Mouse (Mus musculus) kidney, adult 18-20 months (tissue): ENCODE measurements around the gene Fbh1.
A peak's percentile ranks its signal among the peaks of the same experiment; 100 is the strongest.

Source experiments
- DNase-seq: peaks from one replicate; pipeline ENCODE4 v3.0.0; 2021

The Fbh1 gene

DNA sequence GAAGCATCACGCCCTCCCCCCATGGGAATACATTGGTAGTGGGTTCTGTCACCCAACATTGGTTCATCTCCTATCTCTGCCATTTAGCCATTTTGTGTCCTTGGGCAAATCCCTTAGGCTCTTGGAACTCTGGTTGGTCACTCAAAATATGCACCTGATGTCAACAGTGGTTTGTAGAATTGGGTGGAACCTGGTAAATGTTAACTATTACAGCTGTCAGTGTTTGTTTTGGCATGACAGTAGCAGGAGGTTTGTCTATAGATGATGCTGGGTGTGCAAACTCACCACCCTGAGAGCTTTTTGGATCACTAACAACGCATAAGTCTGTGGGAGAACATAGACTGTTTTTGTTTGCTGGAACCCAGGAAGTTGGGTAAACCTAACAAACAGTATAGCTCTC, 58.8 kb downstream of the Fbh1 start:
- DNase-seq = no peak

- no peak for DNase-seq
These were observed 62.8 kb downstream of the Fbh1 start for GRCm38 (mm10) chr2:11714535-11714934.

- no peak for DNase-seq
These were observed 64.4 kb downstream of the Fbh1 start for GRCm38 (mm10) chr2:11713021-11713420.

GRCm38 (mm10) chr2:11712483-11712990, 64.8 kb downstream of the Fbh1 start:
- no peak for DNase-seq

- DNase-seq = peak; percentile 47
These were observed 67.3 kb downstream of the Fbh1 start for GRCm38 (mm10) chr2:11710101-11710500.

DNA sequence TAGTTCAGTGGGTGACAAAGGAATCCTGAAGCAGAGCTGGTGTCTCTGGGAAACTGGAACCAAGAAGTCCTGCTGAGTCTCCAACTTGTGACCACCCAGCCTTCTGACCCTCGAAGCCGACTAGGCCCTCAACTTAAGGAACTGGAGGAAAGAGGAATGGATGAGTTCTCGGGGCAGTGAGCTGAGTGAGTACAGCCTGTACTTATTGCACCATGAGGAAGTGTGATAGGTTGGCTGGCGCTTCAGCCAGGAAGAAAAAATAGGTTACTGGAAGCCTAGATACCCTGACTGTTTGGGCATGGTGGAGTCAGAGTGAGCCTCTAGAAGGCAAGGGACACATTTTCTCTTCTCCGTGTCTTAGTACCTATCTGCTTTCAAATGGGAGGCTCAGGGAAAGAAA, 68.8 kb downstream of the Fbh1 start:
- no peak for DNase-seq

DNA sequence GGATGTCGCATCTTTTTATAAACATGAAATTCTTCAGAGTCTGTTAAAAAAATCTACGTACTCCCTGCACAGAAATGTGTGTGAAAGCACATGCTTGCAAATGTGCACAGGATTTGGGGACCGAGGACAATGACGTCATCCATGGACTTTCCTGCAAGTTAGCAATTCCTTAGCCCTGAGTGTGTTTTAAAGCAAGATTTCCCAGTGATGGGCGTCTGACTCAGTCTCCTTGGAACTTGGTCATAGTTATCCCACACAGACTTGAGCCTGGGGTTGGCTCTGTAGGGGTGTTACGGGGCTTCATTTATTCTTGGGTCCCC, 70.7 kb downstream of the Fbh1 start:
- no peak for DNase-seq

GRCm38 (mm10) chr2:11706030-11706745, 71.2 kb downstream of the Fbh1 start:
- DNase-seq = no peak

GRCm38 (mm10) chr2:11705201-11706025, 72.0 kb downstream of the Fbh1 start, which contains the start of gene Il15ra:
Gene Il15ra, plus strand, starts transcription at chr2:11705290.
- peak; percentile 91 for DNase-seq

DNA sequence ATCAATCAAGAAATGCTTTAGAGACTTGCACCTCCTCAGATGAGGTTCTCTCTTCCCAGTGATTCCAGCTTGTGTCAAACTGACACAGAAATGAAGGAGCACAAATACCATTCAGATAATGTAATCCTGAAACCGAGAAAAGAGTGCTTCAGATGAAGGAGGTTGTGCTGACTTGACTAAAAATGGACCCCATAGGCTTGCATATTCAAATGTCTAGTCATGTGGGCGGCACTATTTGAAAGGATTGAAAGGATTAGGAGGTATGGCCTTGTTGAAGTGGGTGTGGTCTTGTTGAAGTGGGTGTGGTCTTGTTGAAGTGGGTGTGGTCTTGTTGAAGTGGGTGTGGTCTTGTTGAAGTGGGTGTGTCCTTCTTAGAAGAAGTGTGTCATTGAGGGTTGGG, 77.5 kb downstream of the Fbh1 start:
- no peak for DNase-seq

DNA sequence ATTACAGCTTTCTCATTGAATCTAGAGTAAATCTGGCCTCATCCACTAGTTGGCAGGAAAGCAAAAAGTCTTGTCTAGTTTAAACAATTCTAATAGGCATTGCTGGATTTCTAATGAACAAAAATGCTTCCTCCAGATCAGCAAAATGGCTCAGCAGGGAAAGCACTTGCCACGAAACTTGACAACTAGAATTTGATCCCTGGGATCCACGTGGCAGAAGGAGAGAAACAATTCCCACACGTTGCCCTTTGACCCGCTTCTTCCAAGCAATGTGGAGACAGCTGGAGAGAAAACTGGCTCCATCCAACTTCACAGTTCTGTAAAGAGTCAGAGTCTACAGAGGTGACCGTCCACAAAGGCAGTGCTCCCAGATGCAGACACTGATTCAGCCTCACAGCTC, 78.4 kb downstream of the Fbh1 start:
- DNase-seq = peak; percentile 56

- no peak for DNase-seq
These were observed 81.5 kb downstream of the Fbh1 start for GRCm38 (mm10) chr2:11695867-11696266.

- DNase-seq = peak; percentile 26
These were observed 83.3 kb downstream of the Fbh1 start for GRCm38 (mm10) chr2:11694104-11694503.

DNA sequence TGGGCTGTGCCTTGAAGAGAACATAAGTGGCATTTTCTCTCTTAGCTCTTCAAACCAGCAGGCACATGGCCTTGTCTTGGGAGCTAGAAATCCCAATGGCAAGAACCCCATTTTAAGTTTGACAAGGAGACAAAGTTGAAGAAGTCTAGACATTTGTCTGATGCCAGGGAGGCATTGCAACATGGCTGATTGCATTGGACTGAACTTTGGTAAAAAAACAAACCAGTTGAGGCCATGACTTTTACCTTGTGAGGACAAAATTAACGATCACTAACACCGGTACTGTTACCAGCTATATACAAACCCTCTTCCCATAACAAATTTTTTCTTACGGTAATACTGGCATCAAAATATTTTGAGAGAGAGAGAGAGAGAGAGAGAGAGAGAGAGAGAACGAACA, 84.0 kb downstream of the Fbh1 start:
- no peak for DNase-seq
